Mouse (Mus musculus): ENCODE results near the gene Ghr.

- TF ChIP-seq CTCF (IDR thresholded peaks at IDR 0.05; ENCODE audit: extremely low read depth, insufficient read length, insufficient replicate concordance, low read depth, low read length) (no peak), POLR2A (IDR thresholded peaks at IDR 0.05; ENCODE audit: low read depth, low read length) (no peak)
Measured at GRCm38 (mm10) chr15:3488601-3489000, 94.7 kb downstream of the Ghr start.

Data from small intestine, adult 2 months (tissue).